Mouse (Mus musculus): ENCODE data around the gene Gtpbp3. TPM values are rescaled to one million over a fixed set of nuclear protein-coding genes. Genes with fewer than 3 reads are reported as not detected.

Gtpbp3 gene
- total RNA-seq, 2 experiments from 2014 or later = 5.9 to 26.5 TPM

DNA sequence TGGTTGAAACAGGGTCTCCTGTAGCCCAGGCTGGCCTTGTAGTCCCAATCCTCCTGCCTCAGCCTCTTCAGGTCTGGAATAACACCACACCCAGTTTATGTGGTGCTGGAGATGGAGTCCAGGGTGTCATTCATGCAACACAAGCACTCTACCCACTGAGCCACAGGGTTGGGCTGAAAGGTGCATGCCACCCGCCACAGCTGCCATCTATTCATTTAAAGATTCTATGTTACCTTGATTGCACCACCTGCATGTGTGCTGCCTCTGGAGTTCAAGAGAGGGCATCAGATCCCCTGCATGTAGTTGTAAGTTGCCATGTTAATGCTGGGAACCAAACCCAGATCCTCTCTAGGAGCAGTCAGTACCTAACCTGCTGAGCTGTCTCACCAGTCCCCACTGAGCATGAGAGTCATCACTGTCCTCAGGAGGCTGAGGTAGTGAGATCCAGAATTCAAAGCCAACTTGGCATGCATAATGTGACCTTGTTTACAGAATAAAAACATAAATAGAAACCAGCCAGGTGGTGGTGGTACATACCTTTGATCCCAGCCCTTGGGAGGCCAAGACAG is 9.3 kb downstream of the Gtpbp3 start:
- ATAC-seq (replicated peaks; ENCODE audit: poor library complexity) = no peak

DNA sequence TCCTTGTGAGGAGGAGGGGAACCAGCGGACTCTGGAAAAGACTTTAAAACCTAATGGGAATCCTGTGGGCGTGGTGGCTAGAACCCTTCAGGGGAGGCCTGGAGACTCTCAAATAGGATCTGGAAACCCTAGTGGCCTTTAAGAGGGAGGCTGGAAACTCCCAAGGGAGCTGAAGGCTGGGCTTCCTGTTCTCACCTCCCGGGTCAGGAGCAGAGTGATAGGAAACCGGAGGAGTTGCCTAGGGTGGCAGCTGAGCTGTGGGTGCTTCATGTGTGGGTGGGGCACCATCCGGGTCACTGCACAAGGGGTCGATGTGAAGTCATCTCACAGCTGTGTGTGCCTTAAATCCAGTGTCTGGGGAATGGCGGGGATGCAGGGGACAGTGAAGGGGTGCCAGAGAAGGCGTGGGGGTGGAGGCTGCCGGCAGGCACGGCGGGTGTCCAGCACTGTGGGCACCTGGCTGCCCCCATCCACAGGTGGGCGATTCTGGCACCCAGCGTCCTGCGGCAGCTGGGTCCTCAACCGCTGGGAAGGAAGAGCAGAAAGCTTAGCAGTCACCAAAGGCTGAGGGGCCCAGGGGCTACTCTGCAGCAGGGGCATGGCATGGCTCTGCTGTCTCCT is 10.1 kb downstream of the Gtpbp3 start:
- ATAC-seq (replicated peaks; ENCODE audit: poor library complexity) = no peak

DNA sequence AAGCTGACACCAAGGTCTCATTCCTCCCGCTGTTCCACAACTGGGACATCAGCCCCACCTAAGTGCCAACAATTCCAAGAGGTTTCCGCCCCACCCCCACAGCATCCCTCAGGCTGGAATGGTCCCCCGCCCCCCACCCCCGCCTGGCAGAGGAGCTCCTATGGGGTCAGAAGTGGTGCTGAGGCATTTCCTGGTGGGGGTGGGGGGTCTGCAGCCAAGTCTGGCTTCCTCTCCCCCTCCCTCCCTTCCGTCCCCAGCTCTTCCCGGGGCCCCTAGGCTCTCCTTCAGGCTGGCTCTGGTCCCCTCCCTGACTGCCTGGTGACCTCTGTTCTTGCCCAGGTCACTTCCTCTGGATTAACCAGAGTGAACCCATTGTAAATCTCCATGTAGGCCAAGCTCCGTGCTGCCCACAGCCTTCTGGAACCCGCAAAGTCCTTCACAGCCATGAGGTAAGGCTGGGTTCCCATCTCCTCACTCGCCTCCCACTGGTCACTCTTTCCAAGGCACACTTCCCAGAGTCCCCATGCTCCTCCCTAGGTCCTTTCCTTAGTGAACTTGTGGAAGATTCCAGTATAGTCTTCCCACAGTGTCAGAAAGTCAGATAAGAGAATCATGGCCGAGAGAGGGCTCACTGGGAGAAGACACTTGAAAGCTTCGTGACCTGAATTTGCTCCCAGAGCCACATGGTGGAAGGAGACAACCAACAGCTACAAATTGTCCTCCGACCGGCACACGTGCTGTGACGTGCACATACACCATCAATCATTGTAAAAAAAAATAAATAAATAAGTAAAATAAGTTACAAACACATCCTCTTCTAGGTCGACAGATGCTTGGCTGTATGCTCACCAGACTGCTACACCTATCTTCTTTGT is 11.2 kb downstream of the Gtpbp3 start:
- ATAC-seq (replicated peaks; ENCODE audit: poor library complexity) = no peak

DNA sequence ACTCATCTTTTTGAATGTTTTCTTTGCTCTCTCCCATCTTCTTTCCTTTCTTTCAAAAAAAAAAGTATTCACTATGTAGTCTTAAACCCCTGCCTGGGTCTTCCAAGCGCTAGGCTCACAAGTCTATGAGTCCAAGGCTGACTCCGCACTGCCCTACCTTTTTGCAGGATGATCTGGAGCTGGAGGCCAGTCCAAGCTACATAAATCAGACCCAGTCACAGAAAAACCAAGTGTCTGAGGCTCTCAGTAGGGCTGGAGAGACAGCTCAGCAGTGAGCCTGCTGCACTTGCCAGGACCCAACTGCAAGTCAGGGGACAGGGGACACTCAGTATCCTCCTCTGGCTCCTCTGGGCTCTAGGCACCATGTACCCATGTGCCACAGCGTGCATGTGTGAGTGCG is 16.4 kb downstream of the Gtpbp3 start:
- ATAC-seq (replicated peaks; ENCODE audit: poor library complexity) = no peak

DNA sequence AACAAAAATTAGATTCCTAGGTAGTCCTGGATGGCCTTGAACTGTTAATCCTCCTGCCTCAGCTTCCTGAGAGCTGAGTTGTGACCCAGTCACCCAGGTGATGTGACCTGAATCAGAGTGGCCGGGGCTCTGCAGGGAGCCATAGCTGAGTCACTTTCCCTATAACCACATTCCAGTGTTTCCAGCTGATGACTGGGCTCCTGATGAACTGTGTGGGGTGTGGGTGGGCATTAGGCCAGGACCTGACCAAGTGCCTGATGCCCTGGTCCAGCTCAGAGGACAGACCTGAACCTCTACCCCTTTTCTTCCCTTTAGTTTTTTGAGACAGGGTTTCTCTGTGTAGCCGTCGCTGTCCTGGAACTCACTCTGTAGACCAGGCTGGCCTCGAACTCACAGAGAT is 17.4 kb downstream of the Gtpbp3 start:
- ATAC-seq (replicated peaks; ENCODE audit: poor library complexity) = no peak

DNA sequence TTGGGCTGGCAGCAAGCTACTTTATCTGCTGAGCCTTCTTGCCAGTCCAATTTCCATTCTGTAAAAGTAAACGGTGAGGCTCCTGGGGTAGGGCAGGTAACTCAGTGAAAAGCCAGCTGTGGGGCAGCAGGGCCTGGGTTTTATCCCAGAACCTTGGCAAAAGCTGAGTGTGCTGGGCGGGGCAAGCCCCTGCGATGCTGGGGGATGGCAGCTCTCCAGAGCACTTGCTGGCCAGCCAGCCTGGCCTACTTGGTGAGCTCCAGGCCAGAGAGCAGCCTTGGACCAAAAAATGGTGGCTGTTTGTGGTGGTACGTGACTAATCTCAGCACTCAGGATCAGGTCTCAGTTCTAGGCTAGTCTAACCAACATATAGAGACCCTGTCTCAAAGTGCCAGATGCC is 18.1 kb downstream of the Gtpbp3 start:
- ATAC-seq (replicated peaks; ENCODE audit: poor library complexity) = no peak

DNA sequence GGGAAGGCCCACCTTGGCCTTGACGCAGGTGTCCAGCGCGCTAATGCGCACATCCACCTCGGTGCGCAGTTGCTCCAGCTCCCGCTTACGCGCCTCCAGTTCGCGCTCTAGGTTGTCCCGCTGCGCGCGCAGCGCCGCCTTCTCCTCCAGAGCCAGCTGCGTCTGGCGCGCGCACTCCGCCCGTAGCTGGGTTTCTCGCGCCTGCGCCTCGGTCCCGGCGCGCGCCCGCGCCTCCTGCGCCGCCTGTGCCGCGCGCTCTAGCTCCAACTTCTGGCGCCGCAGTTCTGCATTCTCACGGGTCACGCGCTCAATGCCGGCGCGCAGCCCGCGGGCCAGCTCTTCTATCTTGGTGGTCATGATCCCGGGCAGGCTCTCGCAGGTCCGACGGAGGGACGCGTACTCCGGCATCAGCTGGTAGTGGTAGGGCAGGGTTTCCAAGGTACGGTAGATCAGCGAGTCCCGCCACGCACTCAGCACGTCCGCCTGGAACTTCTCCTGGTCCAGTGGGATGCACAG is 19.7 kb downstream of the Gtpbp3 start:
- ATAC-seq (replicated peaks; ENCODE audit: poor library complexity) = peak; percentile 61

DNA sequence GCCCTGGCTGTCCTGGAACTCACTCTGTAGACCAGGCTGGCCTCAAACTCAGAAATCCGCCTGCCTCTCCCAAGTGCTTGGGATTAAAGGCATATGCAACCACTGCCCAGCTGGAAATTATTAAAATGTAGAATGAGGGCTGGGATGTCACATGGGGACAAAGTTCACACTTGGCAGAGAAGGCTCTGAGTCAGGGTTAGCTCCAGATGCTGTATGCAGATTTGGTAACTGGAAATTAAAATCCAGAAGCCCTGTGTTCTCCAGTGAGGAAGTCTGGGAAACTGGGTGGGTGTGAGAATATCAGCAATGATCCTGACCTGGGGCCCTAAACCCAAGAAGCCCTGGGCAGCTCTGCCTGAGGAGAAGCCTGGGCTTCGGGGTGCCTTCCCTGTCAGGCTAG is 21.4 kb downstream of the Gtpbp3 start:
- no peak for ATAC-seq (replicated peaks; ENCODE audit: poor library complexity)

DNA sequence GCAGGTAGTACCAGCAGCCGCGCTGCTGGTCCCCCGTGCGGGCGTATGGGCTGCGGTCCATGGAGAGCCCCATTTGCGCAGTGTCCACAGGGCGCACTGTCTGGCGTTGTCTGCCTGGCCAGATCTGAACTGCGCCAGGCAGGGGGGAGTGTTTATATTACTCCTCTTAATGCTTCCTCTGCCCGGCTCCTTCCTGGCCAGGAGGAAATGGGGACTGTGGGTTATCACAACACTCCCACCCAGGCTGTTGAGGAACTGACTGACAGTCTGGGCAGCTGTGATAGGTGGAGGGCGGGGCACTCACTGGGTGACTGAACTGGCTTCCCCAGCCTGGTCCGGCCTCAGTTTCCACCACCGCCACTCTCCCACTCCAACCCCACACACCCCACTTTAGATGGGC is 23.7 kb downstream of the Gtpbp3 start, which contains the start of gene Plvap:
Plvap (minus strand) TSS at position 109 of the 400 bp plus-strand sequence.
- ATAC-seq (replicated peaks; ENCODE audit: poor library complexity) = peak; percentile 86

DNA sequence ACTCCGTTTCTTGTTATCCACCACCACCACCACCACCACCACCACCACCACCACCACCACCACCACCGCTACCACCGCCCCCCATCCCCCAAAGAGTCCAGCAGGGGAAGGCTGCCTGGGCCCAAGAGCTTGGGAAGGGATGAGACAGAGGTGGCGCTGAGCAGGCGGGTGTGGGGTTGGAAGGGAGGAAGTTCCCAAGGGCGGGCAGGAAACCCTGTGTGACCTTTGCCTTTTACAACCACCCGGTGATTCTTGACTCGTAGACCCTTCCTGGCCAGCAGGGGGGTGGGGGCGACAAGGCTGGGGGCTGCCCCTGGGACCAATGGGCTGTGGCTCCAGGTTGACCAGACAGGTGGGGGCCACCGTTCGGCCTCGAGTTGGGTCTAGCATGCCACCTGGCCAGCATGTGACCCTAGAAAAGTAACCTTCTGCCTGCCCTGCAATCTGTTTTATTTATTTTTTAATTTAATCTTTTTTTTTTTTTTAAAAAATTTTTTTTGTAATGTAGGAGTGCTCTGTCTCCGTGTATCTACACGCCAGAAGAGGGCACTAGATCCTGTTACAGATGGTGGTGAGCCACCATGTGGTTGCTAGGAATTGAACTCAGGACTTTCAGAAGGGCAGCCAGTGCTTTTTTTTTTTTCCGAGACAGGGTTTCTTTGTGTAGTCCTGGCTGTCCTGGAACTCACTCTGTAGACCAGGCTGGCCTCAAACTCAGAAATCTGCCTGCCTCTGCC is 25.3 kb downstream of the Gtpbp3 start:
- ATAC-seq (replicated peaks; ENCODE audit: poor library complexity) = no peak

DNA sequence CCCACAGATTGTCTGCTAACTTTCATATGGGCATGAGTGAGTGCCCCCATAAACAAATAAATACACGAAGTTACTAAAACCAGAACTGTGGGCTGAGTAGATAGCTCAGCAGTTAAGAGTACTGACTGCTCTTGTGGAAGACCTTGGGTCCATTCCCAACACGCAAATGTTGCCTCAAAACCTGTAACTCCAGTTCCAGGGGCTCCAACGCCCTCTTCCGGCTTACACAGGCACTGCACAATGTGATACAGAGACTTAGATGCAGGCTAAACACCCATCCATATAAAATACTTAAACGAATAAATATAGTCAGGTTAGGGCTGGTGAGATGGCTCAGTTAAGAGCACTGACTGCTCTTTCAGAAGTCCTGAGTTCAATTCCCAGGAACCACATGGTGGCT is 27.1 kb downstream of the Gtpbp3 start:
- no peak for ATAC-seq (replicated peaks; ENCODE audit: poor library complexity)

DNA sequence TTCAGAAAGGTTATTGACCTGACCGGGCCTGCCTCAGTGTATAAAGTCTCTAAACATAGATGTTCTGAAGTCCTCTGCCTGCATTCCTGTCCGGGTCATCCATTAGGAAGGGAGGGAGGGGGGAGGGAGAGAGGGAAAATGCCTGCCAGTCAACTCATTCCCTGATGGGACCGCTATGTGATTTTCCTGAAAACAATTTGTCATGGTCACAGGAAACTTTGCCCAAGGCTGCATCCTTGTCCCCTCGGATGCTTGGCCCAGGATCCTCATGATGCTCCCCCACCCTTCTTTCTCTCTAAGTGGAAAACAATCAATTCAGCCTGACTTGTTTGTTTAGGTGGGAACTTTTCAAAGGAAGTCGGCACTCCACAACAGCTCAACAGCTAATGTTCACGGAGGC is 28.9 kb downstream of the Gtpbp3 start:
- no peak for ATAC-seq (replicated peaks; ENCODE audit: poor library complexity)

DNA sequence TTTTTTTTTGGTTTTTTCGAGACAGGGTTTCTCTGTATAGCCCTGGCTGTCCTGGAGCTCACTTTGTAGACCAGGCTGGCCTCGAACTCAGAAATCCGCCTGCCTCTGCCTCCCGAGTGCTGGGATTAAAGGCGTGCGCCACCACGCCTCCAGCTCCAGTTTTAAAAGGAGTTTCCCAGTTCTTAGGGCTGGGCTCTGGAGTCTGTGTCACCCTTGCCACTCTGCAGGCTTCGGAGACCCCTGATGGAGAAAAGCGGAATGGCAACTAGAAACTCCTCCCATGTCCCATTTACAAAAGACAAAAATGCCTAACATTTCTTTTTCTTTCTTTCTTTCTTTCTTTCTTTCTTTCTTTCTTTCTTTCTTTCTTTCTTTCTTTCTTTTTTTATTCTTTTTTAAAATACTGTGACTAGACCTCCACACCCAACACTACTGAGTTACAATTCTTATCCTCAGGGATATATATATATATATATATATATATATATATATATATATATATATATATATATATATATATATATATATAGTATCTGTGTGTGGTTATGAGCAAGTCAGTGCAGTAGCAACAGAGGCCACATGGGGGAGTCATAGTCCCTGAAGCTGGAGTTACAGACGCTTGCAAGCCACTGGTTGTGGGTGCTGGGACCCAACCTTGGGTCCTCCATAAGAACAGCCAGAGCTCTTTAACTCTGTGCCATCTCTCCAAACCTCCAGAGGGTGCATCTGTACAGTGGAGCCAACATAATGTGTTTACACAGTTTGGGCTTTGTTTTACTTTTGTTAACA is 31.3 kb downstream of the Gtpbp3 start:
- ATAC-seq (replicated peaks; ENCODE audit: poor library complexity) = peak; percentile 71

DNA sequence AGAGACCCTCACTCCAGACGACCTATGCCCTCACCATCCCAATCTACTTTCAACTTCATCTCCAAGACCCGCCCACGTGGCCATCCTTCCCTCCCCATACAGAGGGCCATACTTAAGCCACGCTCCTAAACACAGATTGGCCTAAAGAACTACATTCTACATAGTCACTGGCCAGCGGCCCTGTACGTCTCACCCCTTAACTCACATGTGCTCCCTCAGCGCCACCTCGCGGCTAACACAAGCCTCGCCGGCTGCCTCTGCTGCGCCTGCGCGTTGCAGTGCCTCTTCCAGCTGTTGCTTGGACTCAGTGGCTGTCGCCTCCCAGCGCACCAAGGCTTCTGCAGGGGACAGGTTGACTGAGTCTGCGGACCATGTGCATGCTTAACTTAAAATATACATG is 33.7 kb downstream of the Gtpbp3 start:
- ATAC-seq (replicated peaks; ENCODE audit: poor library complexity) = peak; percentile 97

DNA sequence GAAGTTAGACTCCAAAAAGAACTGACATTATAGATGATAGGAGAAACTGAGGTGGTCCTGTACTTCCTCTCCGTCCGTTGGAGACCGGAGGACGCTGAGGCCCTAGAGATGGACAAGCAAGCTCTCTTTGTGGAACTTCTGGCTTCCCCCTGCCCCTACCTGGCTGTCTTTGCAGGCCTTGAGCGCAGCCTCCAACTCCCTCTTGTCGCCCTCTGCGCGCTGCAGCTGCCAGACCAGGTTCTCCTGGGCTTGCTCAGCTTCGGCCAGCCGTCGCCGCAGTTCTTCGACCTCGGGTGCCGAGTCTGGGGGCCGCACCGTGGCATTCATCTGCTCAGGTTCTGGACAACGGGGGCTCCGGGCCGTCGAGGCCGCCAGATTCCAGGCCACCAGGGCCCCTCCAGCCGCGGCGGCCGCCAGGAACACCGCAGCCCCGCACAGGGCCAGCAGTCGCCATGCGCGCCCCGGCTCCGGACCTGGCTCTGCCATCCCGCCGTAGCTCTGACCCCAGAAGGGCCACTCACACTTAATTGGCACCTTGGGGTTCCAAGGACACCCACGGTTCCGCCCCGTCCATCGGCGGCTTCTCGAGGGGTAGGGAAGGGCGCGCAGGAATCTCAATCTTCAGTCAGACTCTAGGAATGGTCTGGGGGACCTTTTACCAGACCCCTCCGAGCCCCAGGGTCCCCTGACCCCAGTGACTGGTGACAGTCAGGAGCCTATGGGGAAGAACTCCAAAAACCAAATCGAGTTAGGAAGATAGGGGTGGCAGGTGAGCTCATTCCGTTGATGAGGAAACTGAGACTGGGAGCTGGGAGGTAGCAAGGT is 37.5 kb downstream of the Gtpbp3 start, which contains the start of gene Ccdc194:
Ccdc194 (minus strand) TSS at position 486 of the 825 bp plus-strand sequence.
- ATAC-seq (replicated peaks; ENCODE audit: poor library complexity) = no peak

DNA sequence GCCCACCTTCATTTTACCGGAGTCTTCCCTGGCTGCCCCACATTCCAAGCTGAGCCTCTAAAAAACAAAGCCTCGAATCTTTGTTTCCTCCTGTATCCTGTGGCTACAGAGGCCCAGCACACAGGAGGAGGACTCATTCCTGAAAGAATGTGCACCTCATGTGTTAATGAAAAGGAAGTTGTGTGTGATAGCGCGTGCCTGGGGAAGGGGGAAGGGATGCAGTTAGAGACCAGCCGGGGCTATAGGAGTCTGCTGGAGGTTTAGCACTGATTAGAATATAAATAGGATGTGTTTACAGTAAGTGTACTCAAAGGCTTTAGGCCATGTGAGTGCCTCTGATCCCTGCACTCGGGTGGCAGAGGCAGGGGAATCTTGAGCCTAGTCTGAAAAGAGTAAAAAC is 38.4 kb downstream of the Gtpbp3 start:
- ATAC-seq (replicated peaks; ENCODE audit: poor library complexity) = no peak

DNA sequence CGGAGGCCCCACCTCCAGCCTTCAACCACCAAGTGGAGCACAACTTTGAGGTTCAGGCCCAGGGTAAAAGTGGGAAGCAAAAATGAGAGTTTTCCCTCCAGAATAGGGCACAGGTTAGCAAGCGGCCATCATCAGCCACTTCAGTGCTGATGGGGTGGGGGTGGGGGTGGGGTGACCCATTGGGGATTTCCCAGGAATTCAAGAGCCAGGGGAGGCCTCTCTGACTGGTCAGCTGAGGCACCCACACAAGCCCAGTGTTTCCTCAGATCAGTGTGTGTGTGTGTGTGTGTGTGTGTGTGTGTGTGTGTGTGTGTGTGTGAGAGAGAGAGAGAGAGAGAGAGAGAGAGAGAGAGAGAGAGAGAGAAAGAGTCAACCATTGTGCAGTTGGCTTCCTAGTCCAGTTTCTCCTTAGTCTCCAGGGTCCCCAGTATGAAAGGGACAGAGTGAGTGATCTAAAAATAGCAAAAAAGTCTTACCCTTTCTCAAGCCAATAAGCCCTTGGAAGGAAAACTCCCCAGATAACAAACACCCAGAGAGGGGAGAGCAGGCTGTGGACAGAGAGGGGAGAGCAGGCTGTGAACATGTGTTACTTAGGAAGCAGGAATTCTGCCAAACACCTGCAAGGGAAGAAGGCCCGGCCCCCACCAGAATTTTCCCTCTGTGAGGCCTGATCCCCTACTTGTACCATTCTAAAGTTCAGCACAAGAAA is 39.4 kb downstream of the Gtpbp3 start:
- ATAC-seq (replicated peaks; ENCODE audit: poor library complexity) = no peak

DNA sequence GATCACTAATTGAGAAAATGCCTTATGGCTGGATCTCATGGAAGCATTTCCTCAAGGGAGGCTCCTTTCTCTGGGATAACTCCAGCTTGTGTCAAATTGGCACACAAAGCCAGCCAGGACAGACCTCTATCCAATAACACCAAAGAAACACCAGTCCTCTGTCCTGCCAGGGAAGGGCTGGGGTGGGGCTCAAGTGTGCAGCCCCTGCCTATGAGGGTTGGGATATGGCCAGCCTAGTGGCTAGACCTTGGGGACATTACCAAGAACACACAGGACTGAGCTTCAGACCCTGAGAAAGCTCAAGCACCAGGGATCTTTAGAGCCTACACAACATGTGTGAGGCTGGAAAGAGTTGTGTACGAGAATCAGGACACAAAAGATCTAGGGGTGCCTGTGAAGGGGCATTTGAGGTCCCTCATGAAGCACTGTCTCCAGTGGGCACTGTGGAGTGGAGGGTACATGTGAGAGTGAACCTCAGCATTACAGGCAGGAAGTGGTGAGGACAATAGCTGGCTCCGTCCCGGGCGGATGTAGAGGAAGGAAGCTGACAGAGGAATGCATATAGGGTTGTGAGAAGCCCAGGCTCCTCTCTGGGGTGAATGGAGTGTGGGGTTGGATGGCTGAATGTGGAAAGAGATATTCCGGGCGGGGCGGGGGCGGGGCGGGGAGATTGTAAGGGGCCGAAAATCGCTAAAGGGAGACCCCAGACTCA is 40.6 kb downstream of the Gtpbp3 start:
- peak; percentile 90 for ATAC-seq (replicated peaks; ENCODE audit: poor library complexity)

Measured in megakaryocyte progenitor cell, adult 5-6 weeks (primary cell).